Mouse (Mus musculus) spleen, adult 2 months (tissue): ENCODE measurements at regions not wholly inside any gene's neighbourhood (a gene's known extent, or its start where the extent isn't known, plus 50 kb on each side); places are given as distances from the start of the nearest gene placed in this dataset.

ENCODE experiments used
- CTCF ChIP-seq: fragments of 200-500 bp; IDR thresholded peaks from 2 replicates; pipeline ENCODE4 v1.5.1; 2011; ENCODE audit warnings: mild to moderate bottlenecking, inconsistent platforms; ENCODE audit not compliant: insufficient read depth, insufficient read length, insufficient replicate concordance; ENCODE audit errors: extremely low read depth
- POLR2A ChIP-seq: fragments of 200-500 bp; IDR thresholded peaks from 2 replicates; pipeline ENCODE4 v1.6.1; 2011; ENCODE audit warnings: low read depth, low read length, inconsistent platforms

DNA sequence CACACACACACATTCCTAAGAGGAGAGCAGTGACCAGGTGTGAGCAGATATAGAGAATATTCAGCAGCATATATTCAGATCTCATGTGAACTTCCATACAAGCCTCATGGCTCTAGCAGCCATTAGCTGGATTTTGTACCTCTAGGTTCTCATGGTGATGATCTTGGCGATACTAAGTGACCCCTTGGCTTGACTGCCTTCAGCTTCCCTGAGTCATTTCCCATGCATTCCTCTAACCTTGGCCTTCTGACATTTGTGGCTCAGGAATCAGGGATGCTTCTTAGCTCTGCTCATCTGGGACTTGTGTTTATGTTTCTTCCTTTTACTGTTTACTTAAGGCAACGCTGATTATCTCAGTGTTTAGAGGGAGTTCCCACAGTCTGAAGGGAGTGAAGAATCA lies 100.8 kb upstream of the Cox10 start:
- TF ChIP-seq POLR2A: no peak
- TF ChIP-seq CTCF: no peak
